Mouse (Mus musculus) lung, adult 2 months (tissue): ENCODE measurements at regions not wholly inside any gene's neighbourhood (a gene's known extent, or its start where the extent isn't known, plus 50 kb on each side); places are given as distances from the start of the nearest gene placed in this dataset.

Experiments
- CTCF ChIP-seq: fragments of 200-500 bp; IDR thresholded peaks from 2 replicates; pipeline ENCODE4 v1.5.1; 2011; ENCODE audit warnings: mild to moderate bottlenecking, low read length, control low read depth; ENCODE audit not compliant: insufficient read depth
- POLR2A ChIP-seq: fragments of 200-500 bp; IDR thresholded peaks from 2 replicates; pipeline ENCODE4 v1.6.1; 2011; ENCODE audit warnings: low read depth, mild to moderate bottlenecking, control low read depth, low read length, borderline replicate concordance; ENCODE audit errors: extremely low read depth

- TF ChIP-seq POLR2A (no peak), CTCF (no peak)
These were observed 135.6 kb downstream of the Tas2r134 start for GRCm38 (mm10) chr2:51762866-51763265.
